Mouse (Mus musculus): ENCODE data around the gene Kcnma1. TPM values are rescaled to one million over a fixed set of nuclear protein-coding genes. Genes with fewer than 3 reads are reported as not detected.
A peak's percentile ranks its signal among the peaks of the same experiment; 100 is the strongest.

Gene Kcnma1
- polyA plus RNA-seq, 1 experiment from 2014 or later = 2.0 TPM

GRCm38 (mm10) chr14:23810081-23810480 lies 204.2 kb downstream of the Kcnma1 start:
- no peaks in the 10 kb centered on the region for H3K9me3 ChIP-seq (ENCODE audit: low read length)
- no peak overlapping the region for H3K4me3 ChIP-seq (ENCODE audit: low read length)
- WGBS = 77% methylated on average over 1 of the region's 1 CpGs
- H3K4me2 ChIP-seq (replicated peaks; ENCODE audit: low read depth, low read length) = no peak overlapping the region
- no peaks in the 10 kb centered on the region for H3K4me1 ChIP-seq (ENCODE audit: insufficient read depth, low read length)
- ATAC-seq (ENCODE audit: low FRiP score, low TSS enrichment) = no peak
- no peak overlapping the region for H3K9ac ChIP-seq (replicated peaks; ENCODE audit: low read length)
- no peaks in the 10 kb centered on the region for H3K27me3 ChIP-seq (ENCODE audit: insufficient read depth, low read length)
- H3K27ac ChIP-seq (ENCODE audit: low read length) = no peak overlapping the region
- no peaks in the 10 kb centered on the region for H3K36me3 ChIP-seq (ENCODE audit: insufficient read depth, low read length)

- H3K4me3 ChIP-seq (ENCODE audit: low read length) = no peak overlapping the region
- H3K9me3 ChIP-seq (ENCODE audit: low read length) = no peaks in the 10 kb centered on the region
- H3K4me1 ChIP-seq (ENCODE audit: insufficient read depth, low read length) = no peaks in the 10 kb centered on the region
- WGBS = 54% methylated on average over 1 of the region's 1 CpGs
- no peaks in the 10 kb centered on the region for H3K27me3 ChIP-seq (ENCODE audit: insufficient read depth, low read length)
- no peak overlapping the region for H3K9ac ChIP-seq (replicated peaks; ENCODE audit: low read length)
- H3K4me2 ChIP-seq (replicated peaks; ENCODE audit: low read depth, low read length) = no peak overlapping the region
- no peak for ATAC-seq (ENCODE audit: low FRiP score, low TSS enrichment)
- no peaks in the 10 kb centered on the region for H3K36me3 ChIP-seq (ENCODE audit: insufficient read depth, low read length)
- no peak overlapping the region for H3K27ac ChIP-seq (ENCODE audit: low read length)
These were observed 205.2 kb downstream of the Kcnma1 start for GRCm38 (mm10) chr14:23809124-23809523.

- no peaks in the 10 kb centered on the region for H3K36me3 ChIP-seq (ENCODE audit: insufficient read depth, low read length)
- H3K4me2 ChIP-seq (replicated peaks; ENCODE audit: low read depth, low read length) = no peak overlapping the region
- ATAC-seq (ENCODE audit: low FRiP score, low TSS enrichment) = 0 out of 2 replicates have a peak, but pooled peaks have one; percentile 31
- H3K27me3 ChIP-seq (ENCODE audit: insufficient read depth, low read length) = no peaks in the 10 kb centered on the region
- WGBS = 16% methylated on average over 2 of the region's 2 CpGs
- H3K9ac ChIP-seq (replicated peaks; ENCODE audit: low read length) = no peak overlapping the region
- no peaks in the 10 kb centered on the region for H3K9me3 ChIP-seq (ENCODE audit: low read length)
- H3K4me3 ChIP-seq (ENCODE audit: low read length) = no peak overlapping the region
- H3K27ac ChIP-seq (ENCODE audit: low read length) = no peak overlapping the region
- no peaks in the 10 kb centered on the region for H3K4me1 ChIP-seq (ENCODE audit: insufficient read depth, low read length)
These were observed 207.9 kb downstream of the Kcnma1 start for GRCm38 (mm10) chr14:23806378-23806777.

GRCm38 (mm10) chr14:23796878-23797277 lies 217.4 kb downstream of the Kcnma1 start:
- Histone ChIP-seq H3K27me3 (ENCODE audit: insufficient read depth, low read length) (no peaks in the 10 kb centered on the region), H3K27ac (ENCODE audit: low read length) (no peak overlapping the region), H3K4me3 (ENCODE audit: low read length) (no peak overlapping the region), H3K4me2 (replicated peaks; ENCODE audit: low read depth, low read length) (no peak overlapping the region), H3K36me3 (ENCODE audit: insufficient read depth, low read length) (no peaks in the 10 kb centered on the region), H3K9me3 (ENCODE audit: low read length) (no peaks in the 10 kb centered on the region), H3K4me1 (ENCODE audit: insufficient read depth, low read length) (no peaks in the 10 kb centered on the region), H3K9ac (replicated peaks; ENCODE audit: low read length) (no peak overlapping the region)
- 94% methylated on average over 7 of the region's 7 CpGs for WGBS
- no peak for ATAC-seq (ENCODE audit: low FRiP score, low TSS enrichment)

- H3K4me2 ChIP-seq (replicated peaks; ENCODE audit: low read depth, low read length) = no peak overlapping the region
- H3K36me3 ChIP-seq (ENCODE audit: insufficient read depth, low read length) = no peaks in the 10 kb centered on the region
- peaks cover 4% of the 10 kb centered on the region; the same call in 1 of the 2 replicates for H3K4me1 ChIP-seq (ENCODE audit: insufficient read depth, low read length)
- WGBS = 75% methylated on average over 3 of the region's 3 CpGs
- 0 out of 2 replicates have a peak, but pooled peaks cover 4% of the 10 kb centered on the region for H3K27me3 ChIP-seq (ENCODE audit: insufficient read depth, low read length)
- no peak overlapping the region for H3K4me3 ChIP-seq (ENCODE audit: low read length)
- no peaks in the 10 kb centered on the region for H3K9me3 ChIP-seq (ENCODE audit: low read length)
- no peak overlapping the region for H3K27ac ChIP-seq (ENCODE audit: low read length)
- 0 out of 2 replicates have a peak overlapping the region, but pooled peaks have one; percentile 19 for H3K9ac ChIP-seq (replicated peaks; ENCODE audit: low read length)
- no peak for ATAC-seq (ENCODE audit: low FRiP score, low TSS enrichment)
These were observed 221.6 kb downstream of the Kcnma1 start for GRCm38 (mm10) chr14:23792674-23793073.

GRCm38 (mm10) chr14:23792076-23792475 lies 222.2 kb downstream of the Kcnma1 start:
- ATAC-seq (ENCODE audit: low FRiP score, low TSS enrichment) = no peak
- no peak overlapping the region for H3K9ac ChIP-seq (replicated peaks; ENCODE audit: low read length)
- no peak overlapping the region for H3K27ac ChIP-seq (ENCODE audit: low read length)
- no peaks in the 10 kb centered on the region for H3K9me3 ChIP-seq (ENCODE audit: low read length)
- no peak overlapping the region for H3K4me2 ChIP-seq (replicated peaks; ENCODE audit: low read depth, low read length)
- peaks cover 10% of the 10 kb centered on the region; the same call in 1 of the 2 replicates for H3K4me1 ChIP-seq (ENCODE audit: insufficient read depth, low read length)
- WGBS = 63% methylated on average over 3 of the region's 3 CpGs
- H3K4me3 ChIP-seq (ENCODE audit: low read length) = no peak overlapping the region
- H3K36me3 ChIP-seq (ENCODE audit: insufficient read depth, low read length) = no peaks in the 10 kb centered on the region
- H3K27me3 ChIP-seq (ENCODE audit: insufficient read depth, low read length) = 0 out of 2 replicates have a peak, but pooled peaks cover 4% of the 10 kb centered on the region

GRCm38 (mm10) chr14:23791261-23791691 lies 223.0 kb downstream of the Kcnma1 start:
- no peaks in the 10 kb centered on the region for H3K36me3 ChIP-seq (ENCODE audit: insufficient read depth, low read length)
- H3K4me1 ChIP-seq (ENCODE audit: insufficient read depth, low read length) = peaks cover 17% of the 10 kb centered on the region; the same call in 1 of the 2 replicates
- ATAC-seq (ENCODE audit: low FRiP score, low TSS enrichment) = no peak
- no peak overlapping the region for H3K27ac ChIP-seq (ENCODE audit: low read length)
- no peak overlapping the region for H3K9ac ChIP-seq (replicated peaks; ENCODE audit: low read length)
- 50% methylated on average over 13 of the region's 13 CpGs for WGBS
- no peak overlapping the region for H3K4me3 ChIP-seq (ENCODE audit: low read length)
- H3K4me2 ChIP-seq (replicated peaks; ENCODE audit: low read depth, low read length) = no peak overlapping the region
- no peaks in the 10 kb centered on the region for H3K9me3 ChIP-seq (ENCODE audit: low read length)
- H3K27me3 ChIP-seq (ENCODE audit: insufficient read depth, low read length) = 0 out of 2 replicates have a peak, but pooled peaks cover 4% of the 10 kb centered on the region

GRCm38 (mm10) chr14:23786687-23787073 lies 227.6 kb downstream of the Kcnma1 start:
- H3K9me3 ChIP-seq (ENCODE audit: low read length) = no peaks in the 10 kb centered on the region
- no peak overlapping the region for H3K4me3 ChIP-seq (ENCODE audit: low read length)
- no peak overlapping the region for H3K9ac ChIP-seq (replicated peaks; ENCODE audit: low read length)
- H3K27me3 ChIP-seq (ENCODE audit: insufficient read depth, low read length) = 0 out of 2 replicates have a peak, but pooled peaks cover 4% of the 10 kb centered on the region
- peak overlapping the region; percentile 21 for H3K4me2 ChIP-seq (replicated peaks; ENCODE audit: low read depth, low read length)
- H3K27ac ChIP-seq (ENCODE audit: low read length) = peak overlapping the region; percentile 65
- ATAC-seq (ENCODE audit: low FRiP score, low TSS enrichment) = peak; percentile 65; the same call in 1 of the 2 replicates
- 16% methylated on average over 1 of the region's 1 CpGs for WGBS
- no peaks in the 10 kb centered on the region for H3K36me3 ChIP-seq (ENCODE audit: insufficient read depth, low read length)
- peaks cover 28% of the 10 kb centered on the region; the same call in 1 of the 2 replicates for H3K4me1 ChIP-seq (ENCODE audit: insufficient read depth, low read length)

- Histone ChIP-seq H3K4me2 (replicated peaks; ENCODE audit: low read depth, low read length) (peak overlapping the region; percentile 21), H3K4me1 (ENCODE audit: insufficient read depth, low read length) (peaks cover 28% of the 10 kb centered on the region; the same call in 1 of the 2 replicates), H3K36me3 (ENCODE audit: insufficient read depth, low read length) (no peaks in the 10 kb centered on the region), H3K9ac (replicated peaks; ENCODE audit: low read length) (no peak overlapping the region), H3K4me3 (ENCODE audit: low read length) (no peak overlapping the region), H3K9me3 (ENCODE audit: low read length) (no peaks in the 10 kb centered on the region), H3K27me3 (ENCODE audit: insufficient read depth, low read length) (0 out of 2 replicates have a peak, but pooled peaks cover 4% of the 10 kb centered on the region), H3K27ac (ENCODE audit: low read length) (peak overlapping the region; percentile 65)
- WGBS = 25% methylated on average over 10 of the region's 10 CpGs
- ATAC-seq (ENCODE audit: low FRiP score, low TSS enrichment) = no peak
These were observed 228.2 kb downstream of the Kcnma1 start for GRCm38 (mm10) chr14:23785921-23786686.

Measured in kidney, embryonic 16.5 days (tissue).